Mouse (Mus musculus): ENCODE measurements around the gene Adcy9.

GRCm38 (mm10) chr16:4273702-4274476, 146.4 kb downstream of the Adcy9 start:
- TF ChIP-seq CTCF (IDR thresholded peaks at IDR 0.05; ENCODE audit: extremely low read depth, insufficient read depth, insufficient read length, insufficient replicate concordance), result no peak
- TF ChIP-seq POLR2A (IDR thresholded peaks at IDR 0.05; ENCODE audit: low read depth, low read length), result no peak
